Mouse (Mus musculus) stomach, embryonic 15.5 days (tissue): ENCODE measurements around the gene Hoxb8. TPM values are rescaled to one million over a fixed set of nuclear protein-coding genes. Genes with fewer than 3 reads are reported as not detected.

ENCODE experiments used
- ATAC-seq: fragments of 200-750 bp; cut with Nextera tagmentation; 2 replicates; pipeline ENCODE4 v1.8.0; 2017; ENCODE audit warnings: low read depth, moderate number of reproducible peaks, moderate TSS enrichment; ENCODE audit not compliant: insufficient read depth, low FRiP score
- H3K27ac ChIP-seq: fragments of 300-500 bp; sonication (generic); 2 replicates; pipeline ENCODE4 v1.5.1; 2015; ENCODE audit warnings: mild to moderate bottlenecking, inconsistent platforms
- H3K27me3 ChIP-seq: fragments of 300-500 bp; sonication (generic); replicated peaks from 2 replicates; pipeline ENCODE4 v1.6.1; 2015; ENCODE audit warnings: inconsistent platforms
- H3K36me3 ChIP-seq: fragments of 300-500 bp; sonication (generic); 2 replicates; pipeline ENCODE4 v1.6.1; 2015; ENCODE audit warnings: inconsistent platforms
- H3K4me1 ChIP-seq: fragments of 300-500 bp; sonication (generic); 2 replicates; pipeline ENCODE4 v1.6.1; 2015; ENCODE audit warnings: inconsistent platforms
- H3K4me2 ChIP-seq: fragments of 300-500 bp; sonication (generic); 2 replicates; pipeline ENCODE4 v1.6.1; 2015; ENCODE audit warnings: mild to moderate bottlenecking, inconsistent platforms
- H3K4me3 ChIP-seq: fragments of 300-500 bp; sonication (generic); replicated peaks from 2 replicates; pipeline ENCODE4 v1.5.1; 2015; ENCODE audit warnings: inconsistent platforms
- H3K9ac ChIP-seq: fragments of 300-500 bp; sonication (generic); 2 replicates; pipeline ENCODE4 v1.6.1; 2015; ENCODE audit warnings: inconsistent platforms
- H3K9me3 ChIP-seq: fragments of 300-500 bp; sonication (generic); 2 replicates; pipeline ENCODE4 v1.6.1; 2016; ENCODE audit warnings: inconsistent platforms
- WGBS: fragments of 180-500 bp; shearing (Covaris S2); methylation state at CpG from one replicate; pipeline ENCODE4 v1.1.7; 2015; 5-methylcytosine and 5-hydroxymethylcytosine counted together
- polyA plus RNA-seq: library from polyadenylated mRNA; unstranded; fragments of >200 nt; fragmentation: Nextera tagmentation; extraction: Ambion mirVana; gene quantifications from 2 replicates; pipeline ENCODE4 v1.2.1, GENCODE M21; 2015

The Hoxb8 gene
- polyA plus RNA-seq, 1 experiment from 2014 or later: 1.9 TPM

DNA sequence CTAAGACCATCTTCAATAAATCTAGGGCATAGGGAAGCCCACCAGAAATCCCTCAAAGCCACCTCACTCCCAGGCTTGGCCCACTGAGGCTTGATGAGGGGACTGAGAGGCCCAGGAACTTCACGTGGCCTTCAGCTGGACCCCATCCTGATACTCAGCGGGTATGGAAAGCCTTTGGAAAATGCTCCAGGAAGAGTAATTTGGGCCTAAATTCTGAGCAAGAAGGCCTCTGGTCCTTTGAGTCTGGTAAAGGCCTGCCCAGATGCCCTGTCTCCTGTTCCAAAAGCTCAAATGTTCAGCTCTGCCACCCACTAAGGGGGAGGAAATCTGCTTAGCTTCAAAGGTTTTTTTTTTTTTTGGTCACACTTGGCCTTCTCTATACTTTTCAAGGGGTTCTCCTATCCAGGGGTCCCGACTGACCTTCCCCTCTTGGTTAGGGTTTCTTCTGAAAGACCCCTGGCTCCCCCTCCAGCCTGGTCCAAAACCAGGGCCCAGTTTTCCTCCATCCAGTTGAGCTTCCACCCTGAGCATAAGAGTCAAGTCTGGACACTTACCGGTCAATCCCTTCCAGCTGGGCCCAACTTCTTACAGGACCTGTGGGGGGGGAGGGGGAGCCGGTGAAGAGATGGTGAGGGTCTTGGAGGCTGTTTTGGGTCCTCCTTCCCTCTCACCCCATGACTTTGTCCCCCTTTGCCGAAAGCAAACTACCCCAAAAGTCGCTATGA, 24.6 kb downstream of the Hoxb8 start:
- Histone ChIP-seq H3K4me3 (peak overlapping the region; percentile 41), H3K9me3 (no peaks in the 10 kb centered on the region), H3K27me3 (peaks cover 37% of the 10 kb centered on the region), H3K9ac (no peak overlapping the region), H3K27ac (peak overlapping the region; percentile 82), H3K4me1 (peaks cover 11% of the 10 kb centered on the region; the same call in 1 of the 2 replicates), H3K36me3 (no peaks in the 10 kb centered on the region), H3K4me2 (peak overlapping the region; percentile 62)
- WGBS: 31% methylated on average over 7 of the region's 7 CpGs
- ATAC-seq: no peak

DNA sequence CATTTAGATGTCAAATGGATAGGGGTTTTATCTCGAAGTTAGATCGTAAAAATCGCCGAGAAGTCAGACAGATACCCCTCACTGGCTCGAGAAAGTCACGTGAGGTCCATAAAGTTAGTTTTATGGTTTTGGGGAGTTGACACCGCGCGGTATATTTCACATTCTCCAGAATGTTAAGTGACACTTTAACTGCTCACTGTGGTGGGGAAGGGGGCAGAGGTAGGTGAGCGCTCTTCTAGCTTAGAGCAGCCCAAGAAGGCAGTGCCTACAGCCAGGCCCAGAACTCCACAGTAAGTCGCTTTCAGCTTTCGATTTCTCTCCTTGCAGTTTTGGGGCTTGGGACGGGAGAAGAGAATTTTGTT, 25.2 kb downstream of the Hoxb8 start:
- H3K36me3 ChIP-seq: no peaks in the 10 kb centered on the region
- peak overlapping the region; percentile 41 for H3K4me3 ChIP-seq
- H3K27ac ChIP-seq: peak overlapping the region; percentile 82
- ATAC-seq: no peak
- peaks cover 11% of the 10 kb centered on the region; the same call in 1 of the 2 replicates for H3K4me1 ChIP-seq
- WGBS: 18% methylated on average over 13 of the region's 13 CpGs
- no peaks in the 10 kb centered on the region for H3K9me3 ChIP-seq
- H3K27me3 ChIP-seq: peaks cover 35% of the 10 kb centered on the region
- H3K9ac ChIP-seq: no peak overlapping the region
- peak overlapping the region; percentile 62 for H3K4me2 ChIP-seq

DNA sequence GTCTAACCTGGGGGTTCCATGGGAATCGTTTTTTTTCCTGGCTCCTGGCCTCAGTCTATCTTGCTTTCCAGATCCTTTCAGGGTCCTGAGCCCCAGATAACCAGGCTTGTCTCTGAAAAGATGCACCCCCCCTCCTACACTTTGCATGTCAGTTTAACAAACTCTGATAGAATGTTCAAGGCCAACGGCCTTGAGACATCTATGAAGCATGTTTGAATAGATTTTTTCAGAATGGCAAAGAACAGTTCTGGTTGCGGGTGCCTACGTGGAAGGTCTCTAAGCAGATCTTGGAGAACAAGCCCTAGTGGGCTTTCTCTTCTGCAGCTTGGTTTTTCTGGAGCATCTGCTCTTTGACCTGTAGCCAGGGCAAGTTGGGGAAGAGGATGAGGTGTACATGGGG, 27.1 kb downstream of the Hoxb8 start:
- no peak overlapping the region for H3K9ac ChIP-seq
- no peak for ATAC-seq
- H3K27ac ChIP-seq: peak overlapping the region; percentile 82

DNA sequence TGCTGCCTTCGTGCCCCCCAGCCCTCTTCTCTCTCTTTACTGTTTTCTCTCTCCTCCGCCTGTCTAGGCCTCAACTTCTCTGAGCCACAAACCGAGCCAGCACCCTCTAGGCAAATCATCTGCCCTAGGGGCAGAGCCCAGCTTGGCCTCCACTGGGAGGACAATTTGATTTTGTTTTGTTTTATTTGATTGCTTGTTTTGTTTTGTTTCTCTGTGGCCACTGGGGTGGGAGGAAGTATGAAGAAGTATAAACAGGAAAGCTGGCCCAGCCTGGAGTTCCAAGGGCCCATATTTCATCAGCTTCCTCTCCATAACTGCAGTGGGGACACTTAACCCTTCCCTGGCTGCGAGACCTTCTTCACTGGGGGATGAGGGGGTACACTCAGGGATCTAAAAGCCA, 27.6 kb downstream of the Hoxb8 start:
- peak overlapping the region; percentile 41 for H3K4me3 ChIP-seq
- no peaks in the 10 kb centered on the region for H3K36me3 ChIP-seq
- no peaks in the 10 kb centered on the region for H3K9me3 ChIP-seq
- no peak for ATAC-seq
- H3K4me2 ChIP-seq: peak overlapping the region; percentile 62
- 23% methylated on average over 4 of the region's 4 CpGs for WGBS
- H3K27me3 ChIP-seq: peaks cover 44% of the 10 kb centered on the region
- peak overlapping the region; percentile 82 for H3K27ac ChIP-seq
- H3K4me1 ChIP-seq: peaks cover 17% of the 10 kb centered on the region; the same call in 1 of the 2 replicates
- H3K9ac ChIP-seq: 0 out of 2 replicates have a peak overlapping the region, but pooled peaks have one; percentile 3

More for the DNA sequence above, 27.1 kb downstream of the Hoxb8 start:
- 23% methylated on average over 4 of the region's 4 CpGs for WGBS
- H3K4me3 ChIP-seq: peak overlapping the region; percentile 41; the same call in 1 of the 2 replicates
- H3K36me3 ChIP-seq: no peaks in the 10 kb centered on the region
- no peaks in the 10 kb centered on the region for H3K9me3 ChIP-seq
- peaks cover 42% of the 10 kb centered on the region for H3K27me3 ChIP-seq
- H3K4me1 ChIP-seq: peaks cover 15% of the 10 kb centered on the region; the same call in 1 of the 2 replicates
- H3K4me2 ChIP-seq: peak overlapping the region; percentile 62

GRCm38 (mm10) chr11:96310183-96310938, 28.7 kb downstream of the Hoxb8 start:
- 19% methylated on average over 20 of the region's 20 CpGs for WGBS
- H3K4me3 ChIP-seq: peak overlapping the region; percentile 41
- no peaks in the 10 kb centered on the region for H3K36me3 ChIP-seq
- peak overlapping the region; percentile 82 for H3K27ac ChIP-seq
- H3K9ac ChIP-seq: no peak overlapping the region
- ATAC-seq: no peak
- H3K27me3 ChIP-seq: peaks cover 40% of the 10 kb centered on the region
- H3K4me1 ChIP-seq: peaks cover 18% of the 10 kb centered on the region; the same call in 1 of the 2 replicates
- peak overlapping the region; percentile 62 for H3K4me2 ChIP-seq
- no peaks in the 10 kb centered on the region for H3K9me3 ChIP-seq

- Histone ChIP-seq H3K27me3 (peaks cover 34% of the 10 kb centered on the region), H3K4me1 (peaks cover 22% of the 10 kb centered on the region; the same call in 1 of the 2 replicates), H3K9me3 (no peaks in the 10 kb centered on the region), H3K36me3 (no peaks in the 10 kb centered on the region), H3K4me3 (peak overlapping the region; percentile 32), H3K27ac (peak overlapping the region; percentile 82), H3K9ac (peak overlapping the region; percentile 14; the same call in 1 of the 2 replicates), H3K4me2 (peak overlapping the region; percentile 62)
- 15% methylated on average over 6 of the region's 6 CpGs for WGBS
- no peak for ATAC-seq
Measured at GRCm38 (mm10) chr11:96311097-96311496, 29.4 kb downstream of the Hoxb8 start.

GRCm38 (mm10) chr11:96311520-96312417, 30.1 kb downstream of the Hoxb8 start:
- WGBS: 3% methylated on average over 31 of the region's 31 CpGs
- no peaks in the 10 kb centered on the region for H3K9me3 ChIP-seq
- ATAC-seq: peak; percentile 74; the same call in 1 of the 2 replicates
- peaks cover 26% of the 10 kb centered on the region; the same call in 1 of the 2 replicates for H3K4me1 ChIP-seq
- peak overlapping the region; percentile 14; the same call in 1 of the 2 replicates for H3K9ac ChIP-seq
- H3K4me2 ChIP-seq: peak overlapping the region; percentile 62
- H3K36me3 ChIP-seq: no peaks in the 10 kb centered on the region
- peaks cover 28% of the 10 kb centered on the region for H3K27me3 ChIP-seq
- H3K4me3 ChIP-seq: peak overlapping the region; percentile 32
- peak overlapping the region; percentile 82 for H3K27ac ChIP-seq

DNA sequence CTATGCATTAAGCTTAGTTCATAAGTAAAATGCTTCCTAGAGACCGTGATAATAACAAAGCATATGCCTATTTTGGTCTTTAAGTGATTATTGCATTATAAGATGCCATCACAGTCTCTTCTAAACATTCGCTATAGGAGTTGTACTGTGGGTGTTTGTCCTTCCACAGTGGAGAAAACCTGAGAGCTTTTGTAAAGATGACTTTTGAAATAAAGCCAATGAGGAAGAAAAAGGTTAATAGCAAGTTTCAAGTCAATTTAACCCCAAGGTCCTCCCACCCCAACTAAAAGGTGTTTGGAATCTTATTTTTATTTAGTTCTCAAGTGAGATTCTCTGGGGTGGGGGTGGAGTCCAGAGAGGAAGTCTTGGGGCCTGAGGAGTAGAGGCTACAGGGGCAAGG, 31.4 kb downstream of the Hoxb8 start:
- no peak for ATAC-seq
- Histone ChIP-seq H3K36me3 (no peaks in the 10 kb centered on the region), H3K9me3 (no peaks in the 10 kb centered on the region), H3K4me1 (peaks cover 28% of the 10 kb centered on the region), H3K27me3 (peaks cover 28% of the 10 kb centered on the region), H3K4me3 (no peak overlapping the region), H3K9ac (no peak overlapping the region), H3K4me2 (peak overlapping the region; percentile 62), H3K27ac (peak overlapping the region; percentile 82)
- WGBS: 43% methylated on average over 2 of the region's 2 CpGs

- no peak overlapping the region for H3K9ac ChIP-seq
- H3K4me2 ChIP-seq: peak overlapping the region; percentile 62
- peak overlapping the region; percentile 35 for H3K4me3 ChIP-seq
- H3K9me3 ChIP-seq: no peaks in the 10 kb centered on the region
- H3K4me1 ChIP-seq: peaks cover 25% of the 10 kb centered on the region
- peaks cover 28% of the 10 kb centered on the region for H3K27me3 ChIP-seq
- WGBS: 17% methylated on average over 12 of the region's 12 CpGs
- no peak for ATAC-seq
- H3K36me3 ChIP-seq: no peaks in the 10 kb centered on the region
- peak overlapping the region; percentile 82 for H3K27ac ChIP-seq
Measured at GRCm38 (mm10) chr11:96313806-96314428, 32.2 kb downstream of the Hoxb8 start.

DNA sequence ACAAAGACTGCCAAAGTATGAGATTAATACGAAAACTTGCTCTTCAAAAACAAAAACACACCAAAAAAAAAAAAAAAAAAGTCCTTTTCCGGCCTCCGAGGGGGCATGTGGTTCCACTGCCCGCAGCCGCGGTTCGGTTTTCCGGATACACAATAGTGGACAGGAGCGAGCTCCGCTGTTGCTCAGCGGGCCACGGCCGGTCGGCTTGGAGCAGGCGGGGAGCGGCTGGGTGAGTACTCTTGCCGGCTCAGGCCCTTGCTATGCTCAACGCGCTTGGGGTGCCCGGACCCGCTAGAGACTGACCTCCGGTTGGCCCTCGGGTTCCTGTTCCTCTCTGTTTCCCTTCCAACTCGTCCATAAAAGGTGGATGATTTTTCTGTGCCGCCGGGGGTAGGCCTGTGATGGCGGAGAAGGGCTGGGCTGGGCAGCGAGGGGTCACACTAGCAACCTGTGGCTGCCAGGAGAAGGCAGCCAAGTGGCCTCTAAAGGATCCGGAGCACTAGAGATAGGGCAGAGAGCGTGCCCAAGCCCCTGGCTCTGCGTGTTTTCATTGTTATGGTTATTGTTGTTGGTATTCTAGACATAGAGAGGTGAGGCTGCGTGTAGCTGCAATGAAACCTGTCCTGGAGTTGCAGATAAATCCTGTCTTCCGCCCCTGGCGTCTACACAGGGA, 33.1 kb downstream of the Hoxb8 start:
- WGBS: 4% methylated on average over 34 of the region's 34 CpGs
- peaks cover 25% of the 10 kb centered on the region for H3K4me1 ChIP-seq
- H3K4me2 ChIP-seq: peak overlapping the region; percentile 62
- peak overlapping the region; percentile 40 for H3K9ac ChIP-seq
- no peaks in the 10 kb centered on the region for H3K9me3 ChIP-seq
- no peaks in the 10 kb centered on the region for H3K36me3 ChIP-seq
- H3K27ac ChIP-seq: peak overlapping the region; percentile 82
- no peak for ATAC-seq
- H3K4me3 ChIP-seq: peak overlapping the region; percentile 35
- peaks cover 32% of the 10 kb centered on the region for H3K27me3 ChIP-seq
